Mouse (Mus musculus): Measurements from ENCODE around the gene Prkacb.

DNA sequence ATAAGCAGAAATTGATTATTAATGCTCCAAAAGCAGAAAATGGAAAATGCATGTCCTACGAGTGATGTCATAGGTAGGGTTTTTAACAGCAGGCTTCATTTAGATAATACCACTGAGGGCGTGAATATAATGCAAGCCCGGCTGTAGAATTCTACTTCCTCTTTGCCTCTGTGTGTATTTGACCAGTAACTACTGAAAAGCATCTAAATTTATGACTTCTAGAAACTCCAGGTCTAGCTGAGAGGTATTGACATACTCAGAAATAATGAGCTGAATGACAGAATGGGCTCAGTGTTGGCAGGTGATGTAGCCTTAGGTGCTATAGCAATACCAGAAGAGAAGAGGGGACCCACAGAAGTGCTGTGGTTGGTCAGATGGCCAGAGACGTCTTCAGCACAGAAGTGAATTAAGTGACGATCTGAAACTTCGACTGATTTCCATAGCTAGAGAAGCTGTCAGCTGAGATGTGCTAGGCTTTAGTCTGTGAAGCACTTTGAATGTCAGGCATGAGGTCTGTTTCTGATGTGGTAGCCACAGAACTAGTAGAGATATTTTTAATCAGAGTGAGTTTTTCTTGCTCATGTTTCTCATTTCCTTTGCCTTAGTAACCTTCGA is 41.8 kb upstream of the Prkacb start:
- TF ChIP-seq CTCF (IDR thresholded peaks at IDR 0.05) (no peak), EP300 (IDR thresholded peaks at IDR 0.05) (no peak)

Measured in lung, postnatal 0 days (tissue).